Mouse (Mus musculus): ENCODE data around the gene Pdxk. TPM values are rescaled to one million over a fixed set of nuclear protein-coding genes. Genes with fewer than 3 reads are reported as not detected.

The Pdxk gene
- polyA plus RNA-seq, 1 experiment from 2014 or later, result 8.1 TPM

- peaks cover 100% of the 10 kb centered on the region for H3K36me3 ChIP-seq (ENCODE audit: control insufficient read depth, insufficient read depth, low read length)
- ATAC-seq (ENCODE audit: low read depth) (no peak), DNase-seq (ENCODE audit: low spot score) (no peak)
- no peaks in the 10 kb centered on the region for H3K4me1 ChIP-seq (ENCODE audit: control insufficient read depth, insufficient read depth, low read length)
- no peaks in the 10 kb centered on the region for H3K27me3 ChIP-seq (replicated peaks; ENCODE audit: control insufficient read depth, insufficient read depth, low read length)
- 91% methylated on average over 6 of the region's 6 CpGs for WGBS
- no peak overlapping the region for H3K4me3 ChIP-seq (ENCODE audit: low read depth, low read length)
- no peak overlapping the region for H3K27ac ChIP-seq (replicated peaks; ENCODE audit: low read depth, low read length)
- no peak overlapping the region for H3K9ac ChIP-seq (ENCODE audit: low read depth, low read length)
- no peak overlapping the region for H3K4me2 ChIP-seq (ENCODE audit: low read depth, low read length)
- H3K9me3 ChIP-seq (ENCODE audit: control insufficient read depth, low read length), result no peaks in the 10 kb centered on the region
These were observed 58.6 kb downstream of the Pdxk start for GRCm38 (mm10) chr10:78406152-78406551.

GRCm38 (mm10) chr10:78402301-78402922, 62.4 kb downstream of the Pdxk start:
- 92% methylated on average over 14 of the region's 14 CpGs for WGBS
- Histone ChIP-seq H3K9me3 (ENCODE audit: control insufficient read depth, low read length) (no peaks in the 10 kb centered on the region), H3K36me3 (ENCODE audit: control insufficient read depth, insufficient read depth, low read length) (peaks cover 80% of the 10 kb centered on the region), H3K4me3 (ENCODE audit: low read depth, low read length) (no peak overlapping the region), H3K4me1 (ENCODE audit: control insufficient read depth, insufficient read depth, low read length) (no peaks in the 10 kb centered on the region), H3K27me3 (replicated peaks; ENCODE audit: control insufficient read depth, insufficient read depth, low read length) (no peaks in the 10 kb centered on the region), H3K9ac (ENCODE audit: low read depth, low read length) (no peak overlapping the region), H3K27ac (replicated peaks; ENCODE audit: low read depth, low read length) (no peak overlapping the region), H3K4me2 (ENCODE audit: low read depth, low read length) (no peak overlapping the region)
- no peak for ATAC-seq (ENCODE audit: low read depth)
- no peak for DNase-seq (ENCODE audit: low spot score)

- WGBS, result 100% methylated on average over 2 of the region's 2 CpGs
- H3K9ac ChIP-seq (ENCODE audit: low read depth, low read length), result no peak overlapping the region
- H3K4me1 ChIP-seq (ENCODE audit: control insufficient read depth, insufficient read depth, low read length), result no peaks in the 10 kb centered on the region
- H3K4me2 ChIP-seq (ENCODE audit: low read depth, low read length), result no peak overlapping the region
- H3K27ac ChIP-seq (replicated peaks; ENCODE audit: low read depth, low read length), result no peak overlapping the region
- no peaks in the 10 kb centered on the region for H3K9me3 ChIP-seq (ENCODE audit: control insufficient read depth, low read length)
- DNase-seq (ENCODE audit: low spot score) (no peak), ATAC-seq (ENCODE audit: low read depth) (no peak)
- H3K27me3 ChIP-seq (replicated peaks; ENCODE audit: control insufficient read depth, insufficient read depth, low read length), result no peaks in the 10 kb centered on the region
- peaks cover 67% of the 10 kb centered on the region for H3K36me3 ChIP-seq (ENCODE audit: control insufficient read depth, insufficient read depth, low read length)
- H3K4me3 ChIP-seq (ENCODE audit: low read depth, low read length), result no peak overlapping the region
These were observed 63.6 kb downstream of the Pdxk start for GRCm38 (mm10) chr10:78401127-78401526.

- Histone ChIP-seq H3K9me3 (ENCODE audit: control insufficient read depth, low read length) (no peaks in the 10 kb centered on the region), H3K9ac (ENCODE audit: low read depth, low read length) (no peak overlapping the region), H3K4me3 (ENCODE audit: low read depth, low read length) (no peak overlapping the region), H3K36me3 (ENCODE audit: control insufficient read depth, insufficient read depth, low read length) (peaks cover 48% of the 10 kb centered on the region), H3K4me2 (ENCODE audit: low read depth, low read length) (no peak overlapping the region), H3K4me1 (ENCODE audit: control insufficient read depth, insufficient read depth, low read length) (no peaks in the 10 kb centered on the region), H3K27ac (replicated peaks; ENCODE audit: low read depth, low read length) (no peak overlapping the region), H3K27me3 (replicated peaks; ENCODE audit: control insufficient read depth, insufficient read depth, low read length) (no peaks in the 10 kb centered on the region)
- DNase-seq (ENCODE audit: low spot score), result peak; percentile 71
- ATAC-seq (ENCODE audit: low read depth), result peak; percentile 45
- 41% methylated on average over 17 of the region's 17 CpGs for whole genome bisulfite sequencing
These were observed 65.6 kb downstream of the Pdxk start for GRCm38 (mm10) chr10:78399090-78399657.

GRCm38 (mm10) chr10:78396625-78396885, 68.2 kb downstream of the Pdxk start:
- Histone ChIP-seq H3K4me2 (ENCODE audit: low read depth, low read length) (0 out of 2 replicates have a peak overlapping the region, but pooled peaks have one; percentile 12), H3K36me3 (ENCODE audit: control insufficient read depth, insufficient read depth, low read length) (peaks cover 22% of the 10 kb centered on the region), H3K4me3 (ENCODE audit: low read depth, low read length) (no peak overlapping the region), H3K4me1 (ENCODE audit: control insufficient read depth, insufficient read depth, low read length) (no peaks in the 10 kb centered on the region), H3K27me3 (replicated peaks; ENCODE audit: control insufficient read depth, insufficient read depth, low read length) (peaks cover 5% of the 10 kb centered on the region), H3K9ac (ENCODE audit: low read depth, low read length) (no peak overlapping the region), H3K9me3 (ENCODE audit: control insufficient read depth, low read length) (no peaks in the 10 kb centered on the region), H3K27ac (replicated peaks; ENCODE audit: low read depth, low read length) (no peak overlapping the region)
- no peak for DNase-seq (ENCODE audit: low spot score)
- WGBS, result 60% methylated on average over 4 of the region's 4 CpGs
- no peak for ATAC-seq (ENCODE audit: low read depth)

GRCm38 (mm10) chr10:78395819-78396624, 68.8 kb downstream of the Pdxk start:
- DNase-seq (ENCODE audit: low spot score) (peak; percentile 96), ATAC-seq (ENCODE audit: low read depth) (peak; percentile 74)
- Histone ChIP-seq H3K4me3 (ENCODE audit: low read depth, low read length) (no peak overlapping the region), H3K4me2 (ENCODE audit: low read depth, low read length) (0 out of 2 replicates have a peak overlapping the region, but pooled peaks have one; percentile 12), H3K9ac (ENCODE audit: low read depth, low read length) (no peak overlapping the region), H3K36me3 (ENCODE audit: control insufficient read depth, insufficient read depth, low read length) (peaks cover 17% of the 10 kb centered on the region), H3K27ac (replicated peaks; ENCODE audit: low read depth, low read length) (no peak overlapping the region), H3K4me1 (ENCODE audit: control insufficient read depth, insufficient read depth, low read length) (no peaks in the 10 kb centered on the region), H3K9me3 (ENCODE audit: control insufficient read depth, low read length) (no peaks in the 10 kb centered on the region), H3K27me3 (replicated peaks; ENCODE audit: control insufficient read depth, insufficient read depth, low read length) (peaks cover 10% of the 10 kb centered on the region)
- 6% methylated on average over 17 of the region's 17 CpGs for WGBS

GRCm38 (mm10) chr10:78395377-78395776, 69.4 kb downstream of the Pdxk start:
- no peak overlapping the region for H3K9ac ChIP-seq (ENCODE audit: low read depth, low read length)
- ATAC-seq (ENCODE audit: low read depth) (no peak), DNase-seq (ENCODE audit: low spot score) (no peak)
- H3K4me3 ChIP-seq (ENCODE audit: low read depth, low read length), result no peak overlapping the region
- peaks cover 10% of the 10 kb centered on the region for H3K36me3 ChIP-seq (ENCODE audit: control insufficient read depth, insufficient read depth, low read length)
- peaks cover 17% of the 10 kb centered on the region for H3K27me3 ChIP-seq (replicated peaks; ENCODE audit: control insufficient read depth, insufficient read depth, low read length)
- WGBS, result 79% methylated on average over 3 of the region's 3 CpGs
- H3K4me1 ChIP-seq (ENCODE audit: control insufficient read depth, insufficient read depth, low read length), result no peaks in the 10 kb centered on the region
- H3K9me3 ChIP-seq (ENCODE audit: control insufficient read depth, low read length), result no peaks in the 10 kb centered on the region
- H3K27ac ChIP-seq (replicated peaks; ENCODE audit: low read depth, low read length), result no peak overlapping the region
- no peak overlapping the region for H3K4me2 ChIP-seq (ENCODE audit: low read depth, low read length)

GRCm38 (mm10) chr10:78392072-78392471, 72.7 kb downstream of the Pdxk start:
- DNase-seq (ENCODE audit: low spot score) (peak; percentile 69), ATAC-seq (ENCODE audit: low read depth) (no peak)
- H3K27me3 ChIP-seq (replicated peaks; ENCODE audit: control insufficient read depth, insufficient read depth, low read length), result peaks cover 24% of the 10 kb centered on the region
- H3K9ac ChIP-seq (ENCODE audit: low read depth, low read length), result no peak overlapping the region
- WGBS, result 1% methylated on average over 18 of the region's 18 CpGs
- no peaks in the 10 kb centered on the region for H3K9me3 ChIP-seq (ENCODE audit: control insufficient read depth, low read length)
- no peak overlapping the region for H3K4me2 ChIP-seq (ENCODE audit: low read depth, low read length)
- no peaks in the 10 kb centered on the region for H3K4me1 ChIP-seq (ENCODE audit: control insufficient read depth, insufficient read depth, low read length)
- H3K36me3 ChIP-seq (ENCODE audit: control insufficient read depth, insufficient read depth, low read length), result no peaks in the 10 kb centered on the region
- no peak overlapping the region for H3K27ac ChIP-seq (replicated peaks; ENCODE audit: low read depth, low read length)
- no peak overlapping the region for H3K4me3 ChIP-seq (ENCODE audit: low read depth, low read length)

Data from embryonic facial prominence, embryonic 14.5 days (tissue).